Mouse (Mus musculus): ENCODE results near the gene Dennd5a.

GRCm38 (mm10) chr7:109900921-109901320, 59.3 kb downstream of the Dennd5a start:
- no peak for TF ChIP-seq POLR2A (IDR thresholded peaks at IDR 0.05; ENCODE audit: borderline replicate concordance, insufficient read depth, low read length)
- TF ChIP-seq CTCF (IDR thresholded peaks at IDR 0.05; ENCODE audit: borderline replicate concordance, insufficient read depth, low read depth, low read length): no peak
